Comparison of ENCODE assay signal across 29 mouse cellular contexts in the genomic region with DNA sequence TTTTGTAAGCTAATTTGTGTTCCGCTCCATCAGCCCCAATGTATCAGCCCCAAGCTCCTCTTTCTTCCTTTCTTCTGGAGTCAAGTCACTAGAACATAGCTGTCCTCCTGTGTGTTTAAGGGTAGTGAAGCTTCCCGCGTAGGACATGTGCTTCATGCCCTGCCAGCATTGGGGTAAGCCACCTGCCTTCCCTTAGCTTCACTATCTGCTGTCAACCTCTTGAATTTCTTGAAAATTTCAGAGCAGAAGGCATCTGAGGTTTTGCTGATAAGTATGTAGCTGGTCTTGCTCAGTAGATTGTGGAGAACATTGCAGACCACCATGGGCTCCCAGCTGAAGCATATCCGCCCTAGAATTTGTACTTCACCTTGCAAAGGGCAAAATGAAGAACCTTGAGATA. TPM values are rescaled to one million over a fixed set of nuclear protein-coding genes. Genes with fewer than 3 reads are reported as not detected.
DNase-seq lines count a peak whose midpoint lies in the region; ATAC-seq lines count a peak whose summit lies in the region.
"Had no signal": no experiment of that assay in that cellular context is flagged by ENCODE, and none has a peak within 500 bp of the region (broad histone marks: within the 10 kb centered on the region; RNA-seq: fewer than 3 reads in every experiment).

No protein-coding gene starts in this region.

- intact Hi-C loops in left cerebral cortex, postnatal 10 days (cut with DNase I): loop anchor here (2.0 kb wide), 1 partner anchor 106 kb away; the partner anchor contains the start of gene Mbtps2

- 0 out of 2 replicates have a peak, but pooled peaks cover 5% of the 10 kb centered on the region for H3K27me3 ChIP-seq in heart, embryonic 12.5 days (replicated peaks)
- peaks cover 29% of the 10 kb centered on the region for H3K27me3 ChIP-seq in midbrain, embryonic 10.5 days (ENCODE audit: low read depth, poor library complexity, severe bottlenecking)
- no peaks in the 10 kb centered on the region for H3K27me3 ChIP-seq in midbrain, embryonic 15.5 days (replicated peaks)
- H3K27me3 ChIP-seq: CH12.LX; forebrain, embryonic 13.5 days; heart, embryonic 13.5 days; hindbrain, embryonic 12.5 days; hindbrain, embryonic 15.5 days had no signal

- peak; percentile 52 for DNase-seq in heart, adult 11 months
- DNase-seq in midbrain, embryonic 10.5 days (ENCODE audit: low spot score): no peak
- peak; percentile 31 for DNase-seq in MEL-GATA-1-ER (ENCODE audit: extremely low read depth, low read depth)
- no peak for DNase-seq in ovary, adult 18-20 months (ENCODE audit: low spot score)
- DNase-seq in left cerebral cortex, postnatal 10 days (ENCODE audit: extremely low spot score in 1 of 2, low spot score in 2 of 2): no peak
- DNase-seq: adrenal gland, adult 8-10 months; adrenal gland, postnatal 25 days; B cell, adult 2 months; cerebellum, adult 11-12 months; cerebellum, adult 8-10 months; cerebellum, postnatal 10 days; cerebellum, postnatal 36 days; forebrain, postnatal 0 days; gastrocnemius, adult 2 months; gastrocnemius, postnatal 14 days; heart, adult 18-20 months; heart, postnatal 14 days; heart, postnatal 4 days had no signal

- H3K36me3 ChIP-seq in heart, embryonic 12.5 days: no peaks in the 10 kb centered on the region
- H3K36me3 ChIP-seq in midbrain, embryonic 10.5 days: no peaks in the 10 kb centered on the region
- no peaks in the 10 kb centered on the region for H3K36me3 ChIP-seq in midbrain, embryonic 15.5 days (replicated peaks)
- H3K36me3 ChIP-seq: embryonic facial prominence, embryonic 10.5 days; embryonic facial prominence, embryonic 13.5 days; G1E; heart, embryonic 13.5 days; hindbrain, embryonic 12.5 days; hindbrain, embryonic 15.5 days had no signal

- no peaks in the 10 kb centered on the region for H3K9me3 ChIP-seq in heart, embryonic 12.5 days (replicated peaks)
- H3K9me3 ChIP-seq in midbrain, embryonic 10.5 days (replicated peaks): no peaks in the 10 kb centered on the region; the same call in 1 of the 2 replicates
- H3K9me3 ChIP-seq in midbrain, embryonic 15.5 days: no peaks in the 10 kb centered on the region
- H3K9me3 ChIP-seq: embryonic facial prominence, embryonic 13.5 days; forebrain, embryonic 13.5 days; G1E; heart, embryonic 13.5 days; hindbrain, embryonic 12.5 days; hindbrain, embryonic 15.5 days had no signal

- H3K4me3 ChIP-seq in heart, embryonic 12.5 days: no peak overlapping the region
- no peak overlapping the region for H3K4me3 ChIP-seq in midbrain, embryonic 10.5 days
- H3K4me3 ChIP-seq in midbrain, embryonic 15.5 days: no peak overlapping the region
- H3K4me3 ChIP-seq: embryonic facial prominence, embryonic 13.5 days had no signal

- 76% methylated on average over 4 of the region's 4 CpGs for WGBS in heart, embryonic 12.5 days
- 85% methylated on average over 4 of the region's 4 CpGs for WGBS in midbrain, embryonic 10.5 days
- 83% methylated on average over 4 of the region's 4 CpGs for WGBS in midbrain, embryonic 15.5 days

- no peak for ATAC-seq in heart, embryonic 12.5 days (ENCODE audit: insufficient number of reproducible peaks, low FRiP score)
- ATAC-seq in midbrain, embryonic 15.5 days (replicated peaks): no peak
- ATAC-seq: activated CD4-positive, CD25-positive, alpha-beta regulatory T cell, adult 4 months; forebrain, postnatal 0 days had no signal

- no peak overlapping the region for H3K27ac ChIP-seq in heart, embryonic 12.5 days (ENCODE audit: poor library complexity, severe bottlenecking)
- H3K27ac ChIP-seq in midbrain, embryonic 10.5 days (replicated peaks): peak overlapping the region; percentile 95
- H3K27ac ChIP-seq in midbrain, embryonic 15.5 days: no peak overlapping the region
- H3K27ac ChIP-seq: embryonic facial prominence, embryonic 13.5 days; forebrain, embryonic 13.5 days; gastrocnemius, adult 2 months; hindbrain, embryonic 12.5 days; hindbrain, embryonic 15.5 days had no signal

- no peak overlapping the region for H3K9ac ChIP-seq in heart, embryonic 12.5 days
- H3K9ac ChIP-seq in midbrain, embryonic 15.5 days: no peak overlapping the region
- H3K9ac ChIP-seq: forebrain, embryonic 13.5 days; forebrain, postnatal 0 days; heart, embryonic 13.5 days; hindbrain, embryonic 12.5 days; hindbrain, embryonic 15.5 days had no signal

- H3K4me1 ChIP-seq in heart, embryonic 12.5 days (replicated peaks): 0 out of 2 replicates have a peak, but pooled peaks cover 5% of the 10 kb centered on the region
- H3K4me1 ChIP-seq in midbrain, embryonic 10.5 days: peaks cover 16% of the 10 kb centered on the region
- H3K4me1 ChIP-seq in midbrain, embryonic 15.5 days: peaks cover 8% of the 10 kb centered on the region; the same call in 1 of the 2 replicates

- H3K4me2 ChIP-seq in heart, embryonic 12.5 days: no peak overlapping the region
- no peak overlapping the region for H3K4me2 ChIP-seq in midbrain, embryonic 15.5 days

RNA-seq across cellular contexts. Expression of gene Sms, which starts 1.1 kb away (rescaled TPM):
- 67.2 and 84.6 TPM in 2 replicates for polyA plus RNA-seq in heart, embryonic 12.5 days (2016; fragmentation: Nextera tagmentation; extraction: Ambion mirVana)
- polyA plus RNA-seq in midbrain, embryonic 10.5 days (2016; fragmentation: Nextera tagmentation; extraction: Ambion mirVana): 86.3 and 102 TPM in 2 replicates
- 126 and 133 TPM in 2 replicates for polyA plus RNA-seq in midbrain, embryonic 15.5 days (2015; fragmentation: Nextera tagmentation; extraction: Ambion mirVana)
- total RNA-seq in left cerebral cortex, postnatal 10 days (2021): 10 to 100 TPM; 88.7 to 91.8 TPM

Comparison
In these comparisons a context has a peak if more than half of its experiments do, and no peak if none do; other contexts are left out.
1. DNase-seq: peak in heart, adult 11 months (single experiment) and MEL-GATA-1-ER (single experiment); none in midbrain, embryonic 10.5 days (single experiment), ovary, adult 18-20 months (single experiment) and left cerebral cortex, postnatal 10 days (0 of 2).